Mouse (Mus musculus) brown adipose tissue, adult 24 weeks (tissue): ENCODE measurements around the gene Bhlhe40. TPM values are rescaled to one million over a fixed set of nuclear protein-coding genes. Genes with fewer than 3 reads are reported as not detected.

ENCODE experiments used
- H3K27ac ChIP-seq: fragments of 200-500 bp; replicated peaks from 2 replicates; pipeline ENCODE4 v1.5.1; 2012; ENCODE audit warnings: low read depth, mild to moderate bottlenecking, low read length
- H3K4me1 ChIP-seq: fragments of 200-500 bp; 2 replicates; pipeline ENCODE4 v1.6.1; 2012; ENCODE audit warnings: low read length, mixed read lengths; ENCODE audit not compliant: control insufficient read depth, insufficient read depth, insufficient read length
- H3K4me3 ChIP-seq: fragments of 200-500 bp; 2 replicates; pipeline ENCODE4 v1.5.1; 2012; ENCODE audit warnings: low read depth, mild to moderate bottlenecking, low read length, moderate library complexity; ENCODE audit not compliant: insufficient read depth
- polyA plus RNA-seq: library from polyadenylated mRNA; stranded (reverse); fragments of >200 nt; gene quantifications from 2 replicates; pipeline ENCODE4 v1.2.4, GENCODE M21; 2012; ENCODE audit not compliant: missing spikeins, insufficient read depth, insufficient read length

The Bhlhe40 gene
- polyA plus RNA-seq, 1 experiment, result 74.0 TPM

- Histone ChIP-seq H3K4me3 (no peak overlapping the region), H3K4me1 (peaks cover 11% of the 10 kb centered on the region), H3K27ac (no peak overlapping the region)
These were observed 10.4 kb downstream of the Bhlhe40 start for GRCm38 (mm10) chr6:108670821-108671220.

- no peak overlapping the region for H3K27ac ChIP-seq
- H3K4me1 ChIP-seq, result peaks cover 8% of the 10 kb centered on the region
- no peak overlapping the region for H3K4me3 ChIP-seq
These were observed 11.7 kb downstream of the Bhlhe40 start for GRCm38 (mm10) chr6:108672094-108672493.

GRCm38 (mm10) chr6:108674221-108674620, 13.8 kb downstream of the Bhlhe40 start:
- Histone ChIP-seq H3K4me3 (no peak overlapping the region), H3K27ac (no peak overlapping the region), H3K4me1 (peaks cover 7% of the 10 kb centered on the region; the same call in 1 of the 2 replicates)

- peaks cover 7% of the 10 kb centered on the region; the same call in 1 of the 2 replicates for H3K4me1 ChIP-seq
- no peak overlapping the region for H3K4me3 ChIP-seq
- H3K27ac ChIP-seq, result no peak overlapping the region
These were observed 16.4 kb downstream of the Bhlhe40 start for GRCm38 (mm10) chr6:108676783-108677340.

GRCm38 (mm10) chr6:108677697-108678096, 17.3 kb downstream of the Bhlhe40 start:
- no peak overlapping the region for H3K27ac ChIP-seq
- H3K4me1 ChIP-seq, result peaks cover 7% of the 10 kb centered on the region; the same call in 1 of the 2 replicates
- no peak overlapping the region for H3K4me3 ChIP-seq

- no peak overlapping the region for H3K4me3 ChIP-seq
- H3K4me1 ChIP-seq, result peaks cover 7% of the 10 kb centered on the region; the same call in 1 of the 2 replicates
- 0 out of 2 replicates have a peak overlapping the region, but pooled peaks have one; percentile 1 for H3K27ac ChIP-seq
These were observed 17.8 kb downstream of the Bhlhe40 start for GRCm38 (mm10) chr6:108678227-108678626.

- Histone ChIP-seq H3K4me1 (peaks cover 7% of the 10 kb centered on the region; the same call in 1 of the 2 replicates), H3K4me3 (no peak overlapping the region)
These were observed 20.1 kb downstream of the Bhlhe40 start for GRCm38 (mm10) chr6:108680503-108680902.

GRCm38 (mm10) chr6:108681084-108681483, 20.7 kb downstream of the Bhlhe40 start:
- Histone ChIP-seq H3K27ac (no peak overlapping the region), H3K4me1 (peaks cover 7% of the 10 kb centered on the region; the same call in 1 of the 2 replicates), H3K4me3 (no peak overlapping the region)

More at GRCm38 (mm10) chr6:108680503-108680902, 20.1 kb downstream of the Bhlhe40 start:
- H3K27ac ChIP-seq, result no peak overlapping the region

GRCm38 (mm10) chr6:108683140-108683539, 22.7 kb downstream of the Bhlhe40 start:
- no peak overlapping the region for H3K27ac ChIP-seq
- H3K4me1 ChIP-seq, result peaks cover 5% of the 10 kb centered on the region; the same call in 1 of the 2 replicates
- H3K4me3 ChIP-seq, result no peak overlapping the region

- H3K4me1 ChIP-seq, result no peaks in the 10 kb centered on the region
- H3K27ac ChIP-seq, result no peak overlapping the region
- H3K4me3 ChIP-seq, result no peak overlapping the region
These were observed 24.0 kb downstream of the Bhlhe40 start for GRCm38 (mm10) chr6:108684430-108684829.

GRCm38 (mm10) chr6:108685758-108686355, 25.4 kb downstream of the Bhlhe40 start:
- Histone ChIP-seq H3K4me3 (no peak overlapping the region), H3K4me1 (no peaks in the 10 kb centered on the region), H3K27ac (no peak overlapping the region)

- H3K27ac ChIP-seq, result no peak overlapping the region
- no peaks in the 10 kb centered on the region for H3K4me1 ChIP-seq
- no peak overlapping the region for H3K4me3 ChIP-seq
These were observed 26.5 kb downstream of the Bhlhe40 start for GRCm38 (mm10) chr6:108686930-108687329.

- H3K4me3 ChIP-seq, result no peak overlapping the region
- no peak overlapping the region for H3K27ac ChIP-seq
- H3K4me1 ChIP-seq, result no peaks in the 10 kb centered on the region
These were observed 27.9 kb downstream of the Bhlhe40 start for GRCm38 (mm10) chr6:108688344-108688743.

GRCm38 (mm10) chr6:108692986-108693385, 32.6 kb downstream of the Bhlhe40 start:
- Histone ChIP-seq H3K4me1 (no peaks in the 10 kb centered on the region), H3K27ac (no peak overlapping the region), H3K4me3 (no peak overlapping the region)

GRCm38 (mm10) chr6:108694965-108695724, 34.7 kb downstream of the Bhlhe40 start:
- Histone ChIP-seq H3K27ac (no peak overlapping the region), H3K4me1 (no peaks in the 10 kb centered on the region), H3K4me3 (no peak overlapping the region)
